Mouse (Mus musculus): Measurements from ENCODE around the gene Arhgap45.

- TF ChIP-seq POLR2A (IDR thresholded peaks at IDR 0.05; ENCODE audit: borderline replicate concordance, extremely low read depth, low read depth, low read length) (no peak), CTCF (IDR thresholded peaks at IDR 0.05; ENCODE audit: insufficient read depth, low read length) (no peak)
Observed at GRCm38 (mm10) chr10:80011740-80012139, 4.7 kb upstream of the Arhgap45 start.

Data from lung, adult 2 months (tissue).